Mouse (Mus musculus) frontal cortex, postnatal 14 days (tissue): ENCODE results near the gene Sod1.
A peak's percentile ranks its signal among the peaks of the same experiment; 100 is the strongest.
"Not testable (repeated sequence)": the region's sequence is repeated elsewhere in the genome, so short reads cannot be mapped to it uniquely, and the experiment has no call there.

Experiments
- DNase-seq, 2 experiments: peaks; one replicate each; pipeline ENCODE4 v3.0.0; 2022; ENCODE audit warnings: low spot score in 2 of 2

Sod1 gene

DNA sequence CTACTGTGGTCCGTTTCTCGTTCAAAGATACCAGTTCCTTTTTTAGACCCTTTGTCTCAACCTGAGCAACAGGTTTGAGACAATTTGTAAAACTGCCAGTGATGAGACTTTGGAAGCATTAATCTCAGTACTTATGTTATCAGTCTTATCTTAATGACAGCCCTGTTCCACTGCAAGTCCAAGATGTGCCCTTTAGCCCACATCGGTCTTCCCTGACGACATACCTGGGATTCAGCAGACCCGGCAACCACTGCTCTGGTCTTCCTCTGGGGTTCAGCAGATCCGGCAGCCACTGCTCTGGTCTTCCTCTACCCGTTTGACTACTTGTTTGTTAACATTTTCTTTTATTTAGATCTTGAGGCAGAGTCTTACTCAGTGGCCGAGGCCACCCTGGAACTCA is 8.8 kb upstream of the Sod1 start:
- no peak for DNase-seq

DNA sequence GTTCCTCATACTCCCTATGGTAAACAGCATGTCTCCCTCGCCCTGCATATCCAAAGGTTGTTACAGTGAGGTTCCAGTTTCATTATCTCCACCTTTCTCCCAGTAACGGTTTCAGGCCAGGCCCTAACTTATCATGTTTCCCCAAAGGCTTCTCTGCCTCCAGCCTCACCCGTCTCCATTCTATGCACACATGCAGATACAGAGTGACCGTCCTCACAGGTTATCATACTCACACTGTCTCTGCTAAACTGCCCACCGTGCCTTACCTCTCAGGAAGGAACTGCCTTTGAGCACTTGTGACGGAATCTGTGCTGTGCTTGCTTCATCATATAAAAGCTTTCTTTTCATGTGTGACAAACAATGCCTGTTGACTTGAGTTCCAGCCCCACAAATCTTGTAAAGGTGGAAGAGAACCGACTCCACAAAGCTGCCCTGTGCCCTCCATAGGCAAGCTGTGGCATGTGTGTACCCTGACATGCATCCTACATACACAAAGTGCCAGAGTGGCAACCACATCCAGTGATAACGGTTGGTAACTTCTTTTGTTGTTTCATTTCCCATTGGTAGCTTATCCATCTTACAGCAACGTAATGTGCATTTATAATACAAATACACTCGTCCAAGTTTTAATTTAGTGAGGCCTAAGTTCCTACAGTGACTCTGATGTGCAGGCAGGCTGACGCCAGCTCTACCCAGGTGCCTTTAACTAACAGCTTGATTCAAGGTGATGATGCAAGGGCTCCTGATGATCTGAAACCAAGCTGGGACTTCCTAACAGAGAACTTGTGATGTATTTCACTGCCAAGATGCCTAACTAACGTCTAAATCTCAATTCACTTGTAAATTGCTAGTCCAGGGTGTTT is 6.8 kb upstream of the Sod1 start:
- DNase-seq, result no peak

DNA sequence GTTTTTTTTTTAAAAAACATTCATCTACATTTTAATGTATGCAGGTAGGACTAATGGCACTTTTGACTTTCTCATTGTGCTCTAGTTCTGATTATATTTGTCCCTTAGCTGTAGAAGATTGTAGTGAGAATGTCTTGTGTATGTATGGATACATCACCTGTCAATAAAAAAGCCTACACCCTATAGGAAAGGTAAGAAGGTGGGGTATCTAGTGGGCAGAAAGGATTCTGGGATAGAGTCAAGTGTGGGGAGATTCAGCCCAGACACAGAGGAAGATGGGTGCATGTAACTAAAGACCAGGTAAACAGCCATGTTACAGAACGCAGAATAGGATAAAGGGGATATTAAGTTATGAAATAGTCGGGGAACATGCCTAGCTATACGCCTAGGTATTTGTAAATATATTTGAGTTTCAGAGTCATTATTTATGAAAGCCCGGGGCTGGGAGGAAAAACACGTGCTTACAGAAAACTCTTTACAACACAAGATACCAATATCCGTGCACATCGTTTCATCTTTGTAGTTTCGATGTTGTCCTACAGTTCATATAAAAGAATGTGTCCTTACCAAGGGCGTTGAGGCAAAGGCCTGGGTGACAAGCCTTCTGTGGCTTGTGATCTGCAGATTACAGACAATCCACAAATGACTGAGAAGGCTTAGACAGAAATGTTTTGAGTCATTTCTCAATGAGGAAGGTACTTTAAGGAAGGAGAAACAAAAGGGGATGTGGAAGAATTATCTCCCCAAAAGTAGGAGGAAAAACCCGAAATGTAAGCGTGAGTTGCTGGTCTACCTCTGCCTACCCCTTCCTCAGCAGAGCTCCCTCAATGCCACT is 5.6 kb upstream of the Sod1 start:
- no peak for DNase-seq

DNA sequence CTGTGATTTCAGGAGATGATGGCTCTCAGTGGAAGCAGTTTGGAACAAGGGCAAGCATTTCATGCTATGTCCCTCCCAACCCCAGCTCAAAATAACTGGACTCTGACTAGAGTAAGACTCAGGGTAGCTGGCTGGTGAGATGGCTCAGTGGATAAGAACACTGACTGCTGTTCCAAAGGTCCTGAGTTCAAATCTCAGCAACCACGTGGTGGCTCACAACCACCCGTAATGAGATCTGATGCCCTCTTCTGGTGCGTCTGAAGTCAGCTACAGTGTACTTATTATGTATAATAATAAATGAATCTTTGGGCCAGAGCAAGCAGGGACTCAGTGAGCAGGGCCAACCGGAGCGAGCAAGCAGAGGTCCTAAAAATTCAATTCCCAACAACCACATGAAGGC is 4.7 kb upstream of the Sod1 start:
- DNase-seq, result not testable (repeated sequence)

DNA sequence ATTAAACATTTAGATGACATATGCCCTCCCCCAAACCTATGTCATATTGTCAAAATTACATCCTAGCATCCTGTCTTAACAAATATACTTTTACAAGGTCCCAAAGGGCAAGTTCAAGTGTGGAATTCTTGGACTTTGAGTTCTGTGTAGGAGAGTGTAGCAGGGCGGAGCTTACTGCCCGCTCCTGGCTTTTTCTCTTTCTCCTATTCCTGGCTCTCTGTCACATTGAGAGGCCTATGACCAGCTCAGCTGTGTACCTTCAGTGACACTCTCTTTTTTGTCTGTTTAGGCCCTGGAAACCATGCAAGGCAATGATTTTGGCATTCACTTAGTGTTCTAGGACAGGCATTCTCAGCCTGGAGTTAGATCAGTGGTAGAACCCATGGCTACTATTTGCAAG is 4.1 kb upstream of the Sod1 start:
- no peak for DNase-seq

DNA sequence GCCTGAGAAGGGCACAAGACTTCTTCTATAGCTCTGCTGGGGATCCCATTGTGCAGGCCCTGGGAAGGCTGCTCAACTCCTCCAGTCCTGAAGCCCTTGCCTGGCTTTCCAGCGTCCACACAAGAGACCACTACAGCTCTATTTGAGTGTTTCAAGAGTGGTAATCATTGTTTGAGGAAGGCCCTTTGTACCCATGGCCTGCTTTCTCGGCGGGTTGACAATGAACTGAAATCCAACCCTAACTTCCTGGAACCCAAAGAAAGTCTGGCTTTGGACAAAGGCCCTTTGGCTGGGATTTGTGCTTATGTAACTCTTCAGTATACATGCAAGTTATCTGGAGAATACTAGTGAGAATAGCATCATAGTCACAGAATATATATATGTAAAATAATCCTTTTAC is 3.2 kb upstream of the Sod1 start:
- DNase-seq, result no peak

DNA sequence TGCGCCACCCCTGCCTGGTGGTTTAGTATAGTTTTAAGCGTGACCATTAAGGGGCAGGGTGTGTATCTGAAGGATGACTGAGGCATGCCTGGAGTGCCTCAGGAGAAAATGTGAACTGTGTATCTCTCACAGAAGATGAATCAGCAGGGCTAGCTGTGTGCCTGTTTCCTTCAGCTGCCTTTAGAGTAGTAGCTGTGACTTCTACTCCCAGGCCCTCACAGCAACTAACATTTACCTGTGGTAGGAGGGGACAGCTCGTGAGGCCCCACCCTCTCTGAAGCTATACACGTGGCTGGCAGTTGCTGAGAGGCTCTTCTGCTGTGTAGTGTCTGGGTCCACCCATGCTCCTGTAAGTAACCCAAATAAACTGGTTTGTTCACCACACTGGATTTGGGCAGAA is 2.6 kb upstream of the Sod1 start:
- DNase-seq, result no peak

DNA sequence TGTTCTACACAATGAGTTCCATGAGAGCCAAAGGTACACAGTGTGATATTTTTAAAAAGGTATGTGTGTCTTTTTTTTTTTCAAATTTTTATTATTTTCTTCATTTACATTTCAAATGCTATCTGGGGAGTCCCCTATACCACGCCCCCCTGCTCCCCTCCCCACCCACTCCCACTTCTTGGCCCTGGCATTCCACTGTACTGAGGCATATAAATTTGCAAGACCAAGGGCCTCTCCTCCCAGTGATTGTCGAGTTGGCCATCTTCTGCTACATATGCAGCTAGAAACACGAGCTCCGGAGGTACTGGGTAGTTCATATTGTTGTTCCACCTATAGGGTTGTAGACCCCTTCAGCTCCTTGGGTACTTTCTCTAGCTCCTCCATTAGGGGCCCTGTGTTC is 1.1 kb upstream of the Sod1 start:
- DNase-seq, result not testable (repeated sequence)

DNA sequence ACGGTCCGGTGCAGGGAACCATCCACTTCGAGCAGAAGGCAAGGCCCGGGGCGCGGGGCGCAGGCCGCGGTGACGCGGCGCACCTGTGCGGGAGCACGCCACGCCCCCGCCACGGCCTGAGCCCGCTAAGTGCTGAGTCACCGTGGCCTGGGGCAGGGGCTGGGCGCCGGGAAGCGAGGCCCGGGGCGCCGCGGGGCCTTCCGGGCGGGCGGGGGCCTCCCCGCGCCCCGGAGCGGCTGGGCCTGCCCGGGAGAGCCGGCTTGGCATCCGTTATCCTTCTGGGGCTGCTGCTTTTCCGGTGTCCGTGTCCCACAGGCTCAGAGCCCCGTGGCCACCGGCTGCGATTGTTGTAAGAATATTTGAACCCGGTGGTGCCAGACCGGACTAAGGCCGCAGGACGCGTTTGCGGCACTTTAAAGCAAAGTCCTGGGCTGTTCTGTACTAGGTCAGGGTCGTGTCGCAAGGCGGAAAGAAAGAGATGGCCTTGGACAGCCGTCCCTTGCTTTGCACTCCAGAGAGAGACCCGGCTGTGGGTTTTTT is 408 bp downstream of the Sod1 start:
- DNase-seq, result peak; percentile 23 to 29

DNA sequence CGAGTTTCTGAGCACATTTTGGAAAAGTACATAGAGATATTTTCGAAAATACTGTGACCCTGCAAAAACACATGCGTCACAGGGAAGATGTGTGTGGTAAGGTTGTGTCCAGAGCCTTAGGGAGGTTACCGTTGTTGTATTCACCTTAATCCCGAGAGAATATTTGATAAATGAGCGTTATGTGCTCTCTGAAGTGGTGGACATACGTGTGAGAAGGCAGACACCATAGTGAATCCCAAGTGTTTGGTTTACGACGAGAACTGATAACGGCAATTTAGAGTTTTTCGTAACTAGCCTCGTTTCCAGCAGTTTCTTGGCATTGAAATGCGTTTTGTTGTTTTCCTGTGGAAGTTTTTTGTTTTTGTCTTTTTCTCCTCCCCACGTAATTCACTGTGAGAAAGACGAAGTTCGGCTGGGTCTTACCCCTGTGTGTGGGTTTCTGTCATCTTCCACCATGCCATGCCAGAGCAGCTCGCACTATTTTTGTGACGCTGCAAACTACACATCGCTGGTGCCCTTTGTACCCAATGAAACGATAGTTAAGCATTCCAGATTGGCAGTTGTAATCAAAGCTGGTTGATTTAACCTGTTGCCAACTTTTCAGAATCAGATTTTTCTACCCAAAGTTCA is 1.0 kb downstream of the Sod1 start:
- DNase-seq, result no peak

DNA sequence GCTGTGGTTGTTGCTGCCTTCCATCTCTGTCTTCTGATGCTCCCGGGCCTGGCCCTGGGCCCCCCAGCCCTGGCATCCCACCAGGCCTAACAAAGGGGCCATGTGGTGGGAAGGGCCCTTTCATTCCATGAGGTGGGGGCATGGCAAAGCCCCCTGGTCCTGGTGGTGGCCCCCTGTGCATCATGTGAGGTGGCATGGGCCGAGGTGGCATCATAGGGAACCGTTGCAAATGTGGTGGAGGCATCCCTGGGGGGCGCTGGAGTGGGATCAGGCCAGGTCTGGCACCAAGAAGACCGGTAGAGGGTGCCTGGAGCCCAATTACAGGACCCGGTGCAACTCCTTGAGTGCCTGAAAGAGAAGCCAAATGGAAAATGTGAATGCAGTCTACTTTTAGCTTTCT is 9.3 kb downstream of the Sod1 start:
- DNase-seq, result no peak

DNA sequence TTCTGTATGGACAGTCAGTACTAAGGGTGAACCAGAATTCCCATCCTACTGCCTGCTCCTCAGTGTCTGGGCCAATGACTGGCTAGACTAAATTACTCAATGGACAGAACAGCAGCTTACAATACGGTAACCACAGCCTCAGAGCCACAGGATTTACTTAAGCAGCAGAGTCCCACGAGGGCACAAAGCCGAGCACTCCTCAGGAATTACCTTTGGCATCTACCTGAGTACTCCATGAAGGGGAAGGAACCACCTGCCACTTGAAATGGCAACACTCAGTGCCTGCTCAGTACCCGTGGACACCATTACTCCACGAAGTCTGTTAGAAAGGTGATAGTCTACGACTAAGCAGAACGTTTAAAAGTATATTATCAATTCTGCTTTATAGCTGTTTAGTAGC is 10.7 kb downstream of the Sod1 start:
- DNase-seq, result no peak

DNA sequence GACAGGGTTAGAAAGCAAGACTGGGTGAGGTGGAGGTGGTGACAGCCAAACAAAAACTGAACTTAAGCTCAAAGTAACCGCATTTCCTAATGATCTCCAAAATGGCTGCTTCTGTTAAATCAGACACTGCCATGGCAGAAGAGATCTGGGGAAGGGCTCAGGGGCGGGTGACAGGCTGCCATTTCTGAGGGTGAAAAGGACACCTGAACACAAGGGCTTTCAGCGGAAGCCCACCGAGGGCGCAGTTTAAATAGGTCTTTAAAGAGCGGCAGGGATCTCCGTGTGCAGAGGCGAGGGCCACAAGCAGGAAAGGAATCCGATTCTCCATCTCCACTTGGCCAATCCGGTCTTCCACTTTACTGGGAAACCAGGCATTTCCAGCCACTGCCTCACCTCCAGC is 13.1 kb downstream of the Sod1 start:
- DNase-seq, result no peak

DNA sequence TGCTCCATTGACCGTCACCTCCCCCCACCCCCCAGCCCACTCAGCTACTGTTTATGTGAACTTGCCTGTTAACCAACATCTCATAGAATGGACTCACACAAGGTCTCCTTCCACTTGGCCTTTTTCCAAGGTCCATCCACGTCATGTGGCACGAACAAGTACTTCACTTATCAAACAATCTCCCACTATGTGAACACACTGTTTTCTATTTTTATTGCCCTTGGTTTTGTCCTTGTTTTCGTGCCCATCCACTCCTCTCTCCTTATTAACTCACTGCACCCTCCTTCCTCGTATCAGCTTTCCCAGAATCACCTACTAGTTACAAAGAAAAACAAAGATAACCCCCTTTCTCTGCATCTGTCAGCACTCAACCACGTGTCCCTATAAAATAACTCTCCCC is 14.1 kb downstream of the Sod1 start:
- no peak for DNase-seq

DNA sequence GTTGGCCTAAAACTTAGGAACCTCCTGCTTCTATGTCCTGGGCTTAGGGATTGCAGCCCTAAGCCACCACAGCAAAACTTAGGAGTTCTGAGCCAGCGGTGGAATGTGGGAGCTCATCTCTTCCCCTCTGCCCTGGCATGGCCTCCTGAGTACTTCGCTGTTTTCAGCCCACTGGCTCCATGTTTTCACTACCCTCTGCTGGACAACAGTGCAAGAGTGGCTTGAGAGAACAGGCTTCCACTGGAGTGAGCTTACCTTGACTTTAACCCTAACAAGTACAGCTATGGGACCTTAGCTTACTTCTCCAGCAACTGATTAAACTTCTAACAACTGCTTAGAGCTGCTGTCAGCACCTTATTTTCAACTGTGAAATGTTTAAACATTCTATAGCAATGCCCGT is 14.6 kb downstream of the Sod1 start:
- no peak for DNase-seq

DNA sequence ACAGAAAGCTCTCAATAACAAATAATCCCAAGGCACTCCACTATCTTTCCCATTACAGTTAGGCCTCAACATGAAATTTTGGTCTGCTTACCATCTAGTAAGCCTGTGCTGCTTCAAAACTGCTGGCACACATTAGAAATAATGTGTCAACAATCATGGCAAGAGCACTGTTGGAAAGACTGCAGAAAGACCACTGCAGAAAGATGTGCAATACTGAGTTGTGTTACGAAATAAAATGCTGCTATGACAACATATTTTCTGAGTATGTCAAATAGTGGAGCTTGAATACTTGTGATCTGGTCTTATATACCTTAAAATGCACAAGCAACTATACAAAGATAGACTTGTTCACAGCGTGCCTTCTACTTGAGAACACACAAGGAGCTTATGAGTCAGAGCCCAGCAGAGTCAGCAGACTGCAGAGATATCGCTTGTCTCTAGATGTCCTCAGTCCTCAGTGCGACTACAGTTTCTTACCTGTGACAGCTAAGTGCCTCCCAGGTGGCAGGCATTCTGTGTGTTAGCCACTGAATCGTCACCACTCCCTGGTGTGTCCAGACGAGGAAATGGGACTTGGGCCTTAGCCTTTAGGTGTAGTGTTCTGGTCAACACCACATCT is 18.7 kb downstream of the Sod1 start:
- no peak for DNase-seq

DNA sequence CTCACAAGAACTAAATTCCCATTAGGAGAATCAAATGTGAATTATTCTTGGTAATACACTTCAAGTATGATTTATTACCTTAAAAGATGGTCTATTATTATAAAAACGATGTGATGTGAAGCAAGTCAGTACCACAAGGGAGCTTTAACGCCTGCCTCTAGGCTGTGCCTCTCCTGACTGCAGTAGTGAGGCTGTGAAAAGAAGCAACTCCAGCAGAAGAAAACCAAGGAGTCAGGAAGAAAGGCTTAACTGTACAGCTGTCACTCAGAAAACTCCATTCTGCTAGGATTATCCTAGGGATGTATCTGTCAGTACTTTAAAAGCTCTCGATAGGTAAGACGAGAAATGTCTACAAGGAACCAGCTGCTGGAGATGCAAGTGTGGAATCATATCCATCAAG is 21.3 kb downstream of the Sod1 start:
- no peak for DNase-seq

DNA sequence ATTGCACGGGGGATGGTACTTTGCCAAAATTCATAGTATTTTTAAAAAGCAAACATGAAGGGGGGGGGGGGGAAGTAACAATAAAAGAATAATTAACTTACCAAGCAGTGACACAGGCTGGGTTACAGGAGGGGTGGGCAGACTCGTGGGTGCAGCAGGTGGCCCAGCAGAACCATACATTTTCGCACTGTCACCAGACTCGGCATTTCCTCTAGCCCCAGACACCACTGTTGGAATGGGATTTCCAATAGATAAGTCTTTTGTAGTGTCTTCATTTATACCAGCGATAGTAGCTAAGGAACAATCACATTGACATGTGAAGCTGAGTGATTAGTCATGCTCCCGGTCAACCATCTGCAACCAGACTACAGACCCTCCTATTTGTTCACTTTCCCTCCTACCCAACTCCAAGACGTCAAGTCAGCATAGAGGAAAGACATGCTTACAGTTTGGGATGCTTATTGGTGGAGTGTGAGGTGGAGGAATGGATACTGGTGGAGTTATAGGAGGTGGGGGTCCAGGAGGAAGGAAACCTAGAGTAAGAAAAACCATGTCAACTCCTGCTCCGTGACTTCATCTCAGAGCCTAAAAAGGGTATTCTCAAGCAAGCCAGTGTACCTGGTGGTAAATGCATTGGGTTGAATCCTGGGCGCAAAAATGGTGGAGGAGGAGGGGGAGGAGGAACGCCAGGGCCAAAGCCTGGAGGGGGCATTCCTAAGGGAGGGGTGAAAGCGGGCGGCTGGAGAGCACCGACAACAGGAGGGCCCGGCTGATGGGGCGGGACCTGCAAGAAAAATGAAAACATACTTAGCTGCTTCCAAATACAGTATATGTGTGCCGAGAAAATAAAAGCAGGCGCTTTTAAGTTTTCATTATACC is 22.1 kb downstream of the Sod1 start:
- no peak for DNase-seq

DNA sequence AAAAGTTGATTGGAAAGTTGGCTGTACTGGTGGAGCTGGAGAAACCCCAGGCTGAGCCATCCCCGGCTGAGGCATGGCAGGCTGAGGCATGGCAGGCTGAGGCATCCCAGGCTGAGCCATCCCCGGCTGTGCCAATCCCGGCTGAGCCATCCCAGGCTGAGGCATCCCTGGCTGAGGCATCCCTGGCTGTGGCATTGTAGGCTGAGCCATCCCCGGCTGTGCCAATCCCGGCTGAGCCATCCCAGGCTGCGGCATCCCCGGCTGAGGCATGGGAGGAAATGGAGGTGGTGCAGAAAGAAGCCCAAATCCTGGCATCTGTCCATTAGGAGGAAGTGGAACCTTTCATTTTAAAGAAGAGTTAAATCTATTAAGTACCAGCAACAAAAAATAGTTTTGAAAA is 29.5 kb downstream of the Sod1 start:
- DNase-seq, result no peak

DNA sequence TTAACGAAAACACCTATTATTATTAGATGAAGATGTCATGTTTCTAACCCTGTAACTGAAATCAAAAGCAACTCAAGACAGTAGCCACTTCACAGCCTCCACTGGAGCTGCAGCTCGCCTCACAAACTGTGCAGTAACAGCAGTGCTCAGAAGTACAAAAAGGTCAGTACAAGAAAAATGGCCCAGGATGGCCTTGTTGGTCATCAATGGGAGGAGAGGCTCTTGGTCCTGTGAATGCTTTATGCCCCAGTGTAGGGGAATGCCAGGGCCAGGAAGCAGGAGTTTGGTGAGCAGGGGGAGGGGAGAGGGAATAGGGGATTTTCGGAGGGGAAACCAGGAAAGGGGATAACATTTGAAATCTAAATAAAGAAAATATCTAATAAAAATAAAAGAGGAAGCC is 30.7 kb downstream of the Sod1 start:
- not testable (repeated sequence) for DNase-seq

DNA sequence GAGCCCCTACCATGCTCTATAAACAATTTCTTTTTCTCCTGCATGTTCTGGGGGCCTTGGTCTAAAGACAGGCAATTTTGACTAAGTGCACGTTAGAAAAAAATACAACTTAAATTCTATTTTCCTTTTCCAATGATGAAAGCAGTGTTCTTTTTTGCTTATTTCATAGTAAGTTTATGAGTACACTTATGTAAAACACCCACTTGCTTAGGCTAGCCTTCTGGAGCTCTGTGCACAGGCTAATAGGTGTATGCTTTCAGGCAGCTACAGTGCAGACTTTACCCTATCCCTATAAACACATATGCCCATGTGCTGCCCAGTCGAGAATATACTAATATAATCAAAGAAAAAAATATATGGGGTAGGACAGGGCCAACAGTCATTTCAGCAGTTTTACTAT is 32.0 kb downstream of the Sod1 start:
- no peak for DNase-seq
